Mouse (Mus musculus) limb, embryonic 13.5 days (tissue): ENCODE results near the gene Plcg1. TPM values are rescaled to one million over a fixed set of nuclear protein-coding genes. Genes with fewer than 3 reads are reported as not detected.
A peak's percentile ranks its signal among the peaks of the same experiment; 100 is the strongest.

ENCODE experiments used
- ATAC-seq: fragments of 200-750 bp; cut with Nextera tagmentation; 2 replicates; pipeline ENCODE4 v1.8.0; 2017; ENCODE audit warnings: low read depth, moderate number of reproducible peaks, moderate TSS enrichment; ENCODE audit not compliant: low FRiP score
- H3K27ac ChIP-seq: fragments of 300-500 bp; sonication (generic); 2 replicates; pipeline ENCODE4 v1.5.1; 2015; ENCODE audit warnings: inconsistent platforms, mild to moderate bottlenecking, moderate library complexity
- H3K27me3 ChIP-seq: fragments of 300-500 bp; sonication (generic); 2 replicates; pipeline ENCODE4 v1.6.1; 2015; ENCODE audit warnings: mild to moderate bottlenecking, inconsistent platforms
- H3K36me3 ChIP-seq: fragments of 300-500 bp; sonication (generic); 2 replicates; pipeline ENCODE4 v1.6.1; 2015; ENCODE audit warnings: inconsistent platforms, mild to moderate bottlenecking, moderate library complexity
- H3K4me1 ChIP-seq: fragments of 300-500 bp; sonication (generic); 2 replicates; pipeline ENCODE4 v1.6.1; 2015; ENCODE audit warnings: inconsistent platforms
- H3K4me2 ChIP-seq: fragments of 300-500 bp; sonication (generic); replicated peaks from 2 replicates; pipeline ENCODE4 v1.6.1; 2015; ENCODE audit warnings: inconsistent platforms, mild to moderate bottlenecking, moderate library complexity
- H3K4me3 ChIP-seq: fragments of 300-500 bp; sonication (generic); 2 replicates; pipeline ENCODE4 v1.5.1; 2015; ENCODE audit warnings: moderate library complexity, mild to moderate bottlenecking, inconsistent platforms
- H3K9ac ChIP-seq: fragments of 300-500 bp; sonication (generic); 2 replicates; pipeline ENCODE4 v1.6.1; 2015; ENCODE audit warnings: mild to moderate bottlenecking, inconsistent platforms
- H3K9me3 ChIP-seq: fragments of 300-500 bp; sonication (generic); 2 replicates; pipeline ENCODE4 v1.6.1; 2016; ENCODE audit warnings: inconsistent platforms
- WGBS: fragments of 180-500 bp; shearing (Covaris S2); methylation state at CpG from one replicate; pipeline ENCODE4 v1.1.7; 2015; 5-methylcytosine and 5-hydroxymethylcytosine counted together
- polyA plus RNA-seq: library from polyadenylated mRNA; unstranded; fragments of >200 nt; fragmentation: Nextera tagmentation; extraction: Ambion mirVana; gene quantifications from 2 replicates; pipeline ENCODE4 v1.2.1, GENCODE M21; 2015

The Plcg1 gene
- polyA plus RNA-seq, 1 experiment from 2014 or later, result 75.7 TPM

- no peak overlapping the region for H3K4me3 ChIP-seq
- H3K27me3 ChIP-seq, result no peaks in the 10 kb centered on the region
- no peaks in the 10 kb centered on the region for H3K9me3 ChIP-seq
- H3K27ac ChIP-seq, result no peak overlapping the region
- H3K4me1 ChIP-seq, result peaks cover 11% of the 10 kb centered on the region
- peaks cover 46% of the 10 kb centered on the region for H3K36me3 ChIP-seq
- no peak for ATAC-seq
- H3K4me2 ChIP-seq, result no peak overlapping the region
- no peak overlapping the region for H3K9ac ChIP-seq
- WGBS, result 86% methylated on average over 6 of the region's 6 CpGs
Measured at GRCm38 (mm10) chr2:160725877-160726864, 4.9 kb upstream of the Plcg1 start.

GRCm38 (mm10) chr2:160728972-160729371, 2.1 kb upstream of the Plcg1 start:
- Histone ChIP-seq H3K27ac (no peak overlapping the region), H3K9ac (no peak overlapping the region), H3K4me1 (peaks cover 29% of the 10 kb centered on the region), H3K9me3 (no peaks in the 10 kb centered on the region), H3K4me3 (no peak overlapping the region), H3K27me3 (no peaks in the 10 kb centered on the region), H3K36me3 (peaks cover 26% of the 10 kb centered on the region), H3K4me2 (no peak overlapping the region)
- 92% methylated on average over 3 of the region's 3 CpGs for WGBS
- ATAC-seq, result no peak

GRCm38 (mm10) chr2:160729436-160729835, 1.7 kb upstream of the Plcg1 start:
- no peaks in the 10 kb centered on the region for H3K9me3 ChIP-seq
- peaks cover 26% of the 10 kb centered on the region for H3K36me3 ChIP-seq
- H3K9ac ChIP-seq, result no peak overlapping the region
- H3K27ac ChIP-seq, result no peak overlapping the region
- ATAC-seq, result no peak
- no peak overlapping the region for H3K4me2 ChIP-seq
- H3K4me1 ChIP-seq, result peaks cover 34% of the 10 kb centered on the region
- no peak overlapping the region for H3K4me3 ChIP-seq
- WGBS, result 74% methylated on average over 2 of the region's 2 CpGs
- H3K27me3 ChIP-seq, result no peaks in the 10 kb centered on the region

- H3K27me3 ChIP-seq, result no peaks in the 10 kb centered on the region
- H3K4me1 ChIP-seq, result peaks cover 41% of the 10 kb centered on the region
- no peaks in the 10 kb centered on the region for H3K9me3 ChIP-seq
- peak overlapping the region; percentile 76 for H3K4me2 ChIP-seq
- WGBS, result 25% methylated on average over 17 of the region's 17 CpGs
- 0 out of 2 replicates have a peak, but pooled peaks have one; percentile 0 for ATAC-seq
- peak overlapping the region; percentile 99 for H3K9ac ChIP-seq
- peaks cover 28% of the 10 kb centered on the region for H3K36me3 ChIP-seq
- no peak overlapping the region for H3K27ac ChIP-seq
- H3K4me3 ChIP-seq, result peak overlapping the region; percentile 73
Measured at GRCm38 (mm10) chr2:160729851-160730796, 976 bp upstream of the Plcg1 start.

GRCm38 (mm10) chr2:160730797-160731116, 343 bp upstream of the Plcg1 start:
- peak overlapping the region; percentile 73 for H3K4me3 ChIP-seq
- no peaks in the 10 kb centered on the region for H3K27me3 ChIP-seq
- peak overlapping the region; percentile 99 for H3K9ac ChIP-seq
- WGBS, result 7% methylated on average over 19 of the region's 19 CpGs
- H3K27ac ChIP-seq, result no peak overlapping the region
- peaks cover 28% of the 10 kb centered on the region for H3K36me3 ChIP-seq
- peak overlapping the region; percentile 76 for H3K4me2 ChIP-seq
- H3K9me3 ChIP-seq, result no peaks in the 10 kb centered on the region
- ATAC-seq, result no peak; the same call in 1 of the 2 replicates
- peaks cover 47% of the 10 kb centered on the region for H3K4me1 ChIP-seq

- peak overlapping the region; percentile 73 for H3K4me3 ChIP-seq
- under 1% methylated on average over 32 of the region's 32 CpGs for WGBS
- H3K27ac ChIP-seq, result peak overlapping the region; percentile 97
- peaks cover 34% of the 10 kb centered on the region for H3K36me3 ChIP-seq
- peak overlapping the region; percentile 76 for H3K4me2 ChIP-seq
- peak; percentile 10 for ATAC-seq
- no peaks in the 10 kb centered on the region for H3K27me3 ChIP-seq
- H3K9me3 ChIP-seq, result no peaks in the 10 kb centered on the region
- H3K4me1 ChIP-seq, result peaks cover 53% of the 10 kb centered on the region
- H3K9ac ChIP-seq, result peak overlapping the region; percentile 99
Measured at GRCm38 (mm10) chr2:160731839-160732261, 750 bp downstream of the Plcg1 start.

- Histone ChIP-seq H3K36me3 (peaks cover 40% of the 10 kb centered on the region), H3K27me3 (no peaks in the 10 kb centered on the region), H3K4me3 (peak overlapping the region; percentile 73), H3K9ac (peak overlapping the region; percentile 99), H3K9me3 (no peaks in the 10 kb centered on the region), H3K4me2 (peak overlapping the region; percentile 76), H3K4me1 (peaks cover 59% of the 10 kb centered on the region), H3K27ac (peak overlapping the region; percentile 97; the same call in 1 of the 2 replicates)
- no peak for ATAC-seq
- 28% methylated on average over 8 of the region's 9 CpGs for WGBS
Measured at GRCm38 (mm10) chr2:160732420-160732995, 1.4 kb downstream of the Plcg1 start.

GRCm38 (mm10) chr2:160733131-160733531, 2.0 kb downstream of the Plcg1 start:
- H3K4me3 ChIP-seq, result peak overlapping the region; percentile 73
- no peaks in the 10 kb centered on the region for H3K27me3 ChIP-seq
- peaks cover 46% of the 10 kb centered on the region for H3K36me3 ChIP-seq
- H3K9me3 ChIP-seq, result no peaks in the 10 kb centered on the region
- H3K27ac ChIP-seq, result no peak overlapping the region
- peak overlapping the region; percentile 76 for H3K4me2 ChIP-seq
- H3K9ac ChIP-seq, result peak overlapping the region; percentile 99
- peaks cover 65% of the 10 kb centered on the region for H3K4me1 ChIP-seq
- WGBS, result 28% methylated on average over 7 of the region's 7 CpGs
- ATAC-seq, result no peak

GRCm38 (mm10) chr2:160734331-160734730, 3.2 kb downstream of the Plcg1 start:
- WGBS, result 82% methylated on average over 3 of the region's 3 CpGs
- Histone ChIP-seq H3K9ac (peak overlapping the region; percentile 43; the same call in 1 of the 2 replicates), H3K27ac (no peak overlapping the region), H3K36me3 (peaks cover 58% of the 10 kb centered on the region), H3K4me3 (0 out of 2 replicates have a peak overlapping the region, but pooled peaks have one; percentile 73), H3K27me3 (no peaks in the 10 kb centered on the region), H3K9me3 (no peaks in the 10 kb centered on the region), H3K4me1 (peaks cover 77% of the 10 kb centered on the region), H3K4me2 (peak overlapping the region; percentile 76)
- ATAC-seq, result no peak

- Histone ChIP-seq H3K9ac (no peak overlapping the region), H3K9me3 (no peaks in the 10 kb centered on the region), H3K27ac (no peak overlapping the region), H3K4me2 (no peak overlapping the region), H3K4me1 (peaks cover 82% of the 10 kb centered on the region), H3K36me3 (peaks cover 66% of the 10 kb centered on the region), H3K4me3 (no peak overlapping the region), H3K27me3 (no peaks in the 10 kb centered on the region)
- no peak for ATAC-seq
- whole genome bisulfite sequencing, result 91% methylated on average over 5 of the region's 5 CpGs
Measured at GRCm38 (mm10) chr2:160735706-160736310, 4.7 kb downstream of the Plcg1 start.

- H3K4me1 ChIP-seq, result peaks cover 88% of the 10 kb centered on the region
- 93% methylated on average over 3 of the region's 3 CpGs for WGBS
- H3K27me3 ChIP-seq, result no peaks in the 10 kb centered on the region
- H3K4me2 ChIP-seq, result no peak overlapping the region
- H3K4me3 ChIP-seq, result no peak overlapping the region
- no peak overlapping the region for H3K9ac ChIP-seq
- peaks cover 68% of the 10 kb centered on the region for H3K36me3 ChIP-seq
- H3K9me3 ChIP-seq, result no peaks in the 10 kb centered on the region
- no peak for ATAC-seq
- H3K27ac ChIP-seq, result no peak overlapping the region
Measured at GRCm38 (mm10) chr2:160736466-160736865, 5.4 kb downstream of the Plcg1 start.
